Mouse (Mus musculus) testis, adult 2 months (tissue): ENCODE measurements around the gene Stard9.

Experiments
- CTCF ChIP-seq: fragments of 200-500 bp; IDR thresholded peaks from 2 replicates; pipeline ENCODE4 v1.5.1; 2012; ENCODE audit warnings: low read depth, mild to moderate bottlenecking, inconsistent platforms, low read length, moderate library complexity; ENCODE audit not compliant: control insufficient read depth, insufficient read depth, insufficient replicate concordance
- POLR2A ChIP-seq: fragments of 200-500 bp; IDR thresholded peaks from 2 replicates; pipeline ENCODE4 v1.6.1; 2012; ENCODE audit warnings: low read depth, mild to moderate bottlenecking, inconsistent platforms, low read length, moderate library complexity; ENCODE audit not compliant: control insufficient read depth

GRCm38 (mm10) chr2:120761922-120762321, 133.0 kb downstream of the Stard9 start:
- no peak for TF ChIP-seq CTCF
- no peak for TF ChIP-seq POLR2A
